Mouse (Mus musculus) gonadal fat pad, adult 2 months (tissue): ENCODE results near the gene Dhrs4. TPM values are rescaled to one million over a fixed set of nuclear protein-coding genes. Genes with fewer than 3 reads are reported as not detected.

Experiments
- DNase-seq: peaks from one replicate; pipeline ENCODE4 v3.0.0-alpha.2; 2012; ENCODE audit warnings: low read depth
- polyA plus RNA-seq: library from polyadenylated mRNA; depleted of rRNA; stranded (reverse); fragments of >200 nt; gene quantifications from 2 replicates; pipeline ENCODE4 v1.2.3, GENCODE M21; 2012; rRNA removed

The Dhrs4 gene
- polyA plus RNA-seq, 1 experiment, result 69.7 TPM

GRCm38 (mm10) chr14:55536116-55536745, 57.7 kb downstream of the Dhrs4 start:
- no peak for DNase-seq

Other genes with a start within 250 kb of the Dhrs4 start
- 2.2 and 2.5 TPM in 2 replicates for gene Carmil3, start 11.9 kb downstream of the Dhrs4 start, polyA plus RNA-seq
- 0.39 and 0.74 TPM in 2 replicates for gene Cpne6, start 31.7 kb downstream of the Dhrs4 start, polyA plus RNA-seq
- gene Nrl, start 46.2 kb downstream of the Dhrs4 start, polyA plus RNA-seq, result not detected in 2 replicates
- 46.6 and 53.5 TPM in 2 replicates for gene Pck2, start 61.5 kb downstream of the Dhrs4 start, polyA plus RNA-seq
- 186 and 207 TPM in 2 replicates for gene Dcaf11, start 81.2 kb downstream of the Dhrs4 start, polyA plus RNA-seq
- 5.5 and 6.6 TPM in 2 replicates for gene A730061H03Rik, start 81.6 kb downstream of the Dhrs4 start, polyA plus RNA-seq
- 1.6 and 4.0 TPM in 2 replicates for gene Fitm1, start 96.9 kb downstream of the Dhrs4 start, polyA plus RNA-seq
- gene Psme1, start 99.4 kb downstream of the Dhrs4 start, polyA plus RNA-seq, result 62.8 and 71.9 TPM in 2 replicates
- gene Emc9, start 106.5 kb downstream of the Dhrs4 start, polyA plus RNA-seq, result 37.4 and 62.0 TPM in 2 replicates
- gene Psme2, start 112.4 kb downstream of the Dhrs4 start, polyA plus RNA-seq, result 85.1 and 122 TPM in 2 replicates
- gene Rnf31, start 113.0 kb downstream of the Dhrs4 start, polyA plus RNA-seq, result 29.9 and 31.3 TPM in 2 replicates
- gene Irf9, start 124.8 kb downstream of the Dhrs4 start, polyA plus RNA-seq, result 63.1 and 66.8 TPM in 2 replicates
- 8.0 and 30.7 TPM in 2 replicates for gene Rec8, start 139.3 kb downstream of the Dhrs4 start, polyA plus RNA-seq
- gene Ipo4, start 157.2 kb downstream of the Dhrs4 start, polyA plus RNA-seq, result 93.1 and 112 TPM in 2 replicates
- 3.5 and 4.7 TPM in 2 replicates for gene Gm49378, start 159.1 kb downstream of the Dhrs4 start, polyA plus RNA-seq
- 103 and 117 TPM in 2 replicates for gene Tm9sf1, start 165.0 kb downstream of the Dhrs4 start, polyA plus RNA-seq
- 4.4 and 4.6 TPM in 2 replicates for gene Tssk4, start 171.4 kb downstream of the Dhrs4 start, polyA plus RNA-seq
- 33.1 and 34.8 TPM in 2 replicates for gene Mdp1, start 181.8 kb downstream of the Dhrs4 start, polyA plus RNA-seq
- gene Gmpr2, start 193.2 kb downstream of the Dhrs4 start, polyA plus RNA-seq, result 17.9 and 24.6 TPM in 2 replicates
- 262 and 441 TPM in 2 replicates for gene Nedd8, start 193.4 kb downstream of the Dhrs4 start, polyA plus RNA-seq
- 12.3 and 12.4 TPM in 2 replicates for gene Tinf2, start 203.1 kb downstream of the Dhrs4 start, polyA plus RNA-seq
- 4.3 and 4.4 TPM in 2 replicates for gene Tgm1, start 235.2 kb downstream of the Dhrs4 start, polyA plus RNA-seq
- gene Rabggta, start 243.5 kb downstream of the Dhrs4 start, polyA plus RNA-seq, result 48.4 and 49.0 TPM in 2 replicates